Mouse (Mus musculus) testis, adult 2 months (tissue): ENCODE measurements around the gene Tnfrsf13b. TPM values are rescaled to one million over a fixed set of nuclear protein-coding genes. Genes with fewer than 3 reads are reported as not detected.

Experiments used
- H3K27ac ChIP-seq: fragments of 200-500 bp; 2 replicates; pipeline ENCODE4 v1.5.1; 2012; ENCODE audit warnings: low read depth, low read length; ENCODE audit not compliant: control insufficient read depth, insufficient read depth
- H3K27me3 ChIP-seq: fragments of 200-500 bp; 2 replicates; pipeline ENCODE4 v1.6.1; 2012; ENCODE audit warnings: mild to moderate bottlenecking, low read length, moderate library complexity; ENCODE audit not compliant: control insufficient read depth, insufficient read depth
- H3K36me3 ChIP-seq: fragments of 200-500 bp; 2 replicates; pipeline ENCODE4 v1.6.1; 2012; ENCODE audit warnings: mild to moderate bottlenecking, low read length; ENCODE audit not compliant: control insufficient read depth, insufficient read depth
- H3K4me1 ChIP-seq: fragments of 200-500 bp; 2 replicates; pipeline ENCODE4 v1.6.1; 2012; ENCODE audit warnings: low read length; ENCODE audit not compliant: control insufficient read depth, insufficient read depth
- H3K4me3 ChIP-seq: fragments of 200-500 bp; 2 replicates; pipeline ENCODE4 v1.5.1; 2012; ENCODE audit warnings: low read depth, mild to moderate bottlenecking, low read length, moderate library complexity, mixed read lengths; ENCODE audit not compliant: control insufficient read depth
- CTCF ChIP-seq: fragments of 200-500 bp; IDR thresholded peaks from 2 replicates; pipeline ENCODE4 v1.5.1; 2012; ENCODE audit warnings: low read depth, mild to moderate bottlenecking, inconsistent platforms, low read length, moderate library complexity; ENCODE audit not compliant: control insufficient read depth, insufficient read depth, insufficient replicate concordance
- POLR2A ChIP-seq: fragments of 200-500 bp; IDR thresholded peaks from 2 replicates; pipeline ENCODE4 v1.6.1; 2012; ENCODE audit warnings: low read depth, mild to moderate bottlenecking, inconsistent platforms, low read length, moderate library complexity; ENCODE audit not compliant: control insufficient read depth
- polyA plus RNA-seq: library from polyadenylated mRNA; depleted of rRNA; stranded (reverse); fragments of >200 nt; gene quantifications from 2 replicates; pipeline ENCODE4 v1.2.3, GENCODE M21; 2012

Tnfrsf13b gene
- polyA plus RNA-seq, 1 experiment, result 0.19 TPM

GRCm38 (mm10) chr11:61104241-61104901 lies 22.2 kb upstream of the Tnfrsf13b start:
- H3K27me3 ChIP-seq, result no peaks in the 10 kb centered on the region
- no peaks in the 10 kb centered on the region for H3K4me1 ChIP-seq
- no peak overlapping the region for H3K4me3 ChIP-seq
- no peak overlapping the region for H3K27ac ChIP-seq
- H3K36me3 ChIP-seq, result no peaks in the 10 kb centered on the region
- TF ChIP-seq CTCF, result peak; percentile 99
- TF ChIP-seq POLR2A, result no peak

GRCm38 (mm10) chr11:61108911-61109361 lies 17.6 kb upstream of the Tnfrsf13b start:
- no peaks in the 10 kb centered on the region for H3K36me3 ChIP-seq
- TF ChIP-seq POLR2A, result no peak
- no peak for TF ChIP-seq CTCF
- H3K4me1 ChIP-seq, result no peaks in the 10 kb centered on the region

GRCm38 (mm10) chr11:61109707-61110106 lies 16.8 kb upstream of the Tnfrsf13b start:
- Histone ChIP-seq H3K4me3 (no peak overlapping the region), H3K36me3 (no peaks in the 10 kb centered on the region), H3K27ac (no peak overlapping the region), H3K4me1 (no peaks in the 10 kb centered on the region), H3K27me3 (no peaks in the 10 kb centered on the region)
- TF ChIP-seq POLR2A (no peak), CTCF (no peak)

More at GRCm38 (mm10) chr11:61108911-61109361, 17.6 kb upstream of the Tnfrsf13b start:
- no peak overlapping the region for H3K4me3 ChIP-seq
- no peaks in the 10 kb centered on the region for H3K27me3 ChIP-seq
- H3K27ac ChIP-seq, result no peak overlapping the region

- no peak for TF ChIP-seq CTCF
- no peak for TF ChIP-seq POLR2A
- Histone ChIP-seq H3K27me3 (no peaks in the 10 kb centered on the region), H3K27ac (no peak overlapping the region), H3K4me3 (no peak overlapping the region), H3K4me1 (no peaks in the 10 kb centered on the region), H3K36me3 (no peaks in the 10 kb centered on the region)
These were observed 16.4 kb upstream of the Tnfrsf13b start for GRCm38 (mm10) chr11:61110113-61110512.

- Histone ChIP-seq H3K27ac (no peak overlapping the region), H3K36me3 (no peaks in the 10 kb centered on the region), H3K27me3 (no peaks in the 10 kb centered on the region), H3K4me3 (no peak overlapping the region), H3K4me1 (no peaks in the 10 kb centered on the region)
- TF ChIP-seq POLR2A (no peak), CTCF (no peak)
These were observed 15.6 kb upstream of the Tnfrsf13b start for GRCm38 (mm10) chr11:61110928-61111327.

GRCm38 (mm10) chr11:61111472-61111871 lies 15.1 kb upstream of the Tnfrsf13b start:
- Histone ChIP-seq H3K27me3 (no peaks in the 10 kb centered on the region), H3K36me3 (no peaks in the 10 kb centered on the region), H3K4me3 (no peak overlapping the region), H3K27ac (no peak overlapping the region), H3K4me1 (no peaks in the 10 kb centered on the region)
- no peak for TF ChIP-seq CTCF
- TF ChIP-seq POLR2A, result no peak

GRCm38 (mm10) chr11:61112323-61112995 lies 14.1 kb upstream of the Tnfrsf13b start:
- Histone ChIP-seq H3K4me3 (no peak overlapping the region), H3K27ac (no peak overlapping the region), H3K36me3 (no peaks in the 10 kb centered on the region), H3K27me3 (no peaks in the 10 kb centered on the region), H3K4me1 (no peaks in the 10 kb centered on the region)
- TF ChIP-seq CTCF (no peak), POLR2A (no peak)

- no peak overlapping the region for H3K4me3 ChIP-seq
- TF ChIP-seq POLR2A (no peak), CTCF (no peak)
- no peaks in the 10 kb centered on the region for H3K27me3 ChIP-seq
- H3K4me1 ChIP-seq, result no peaks in the 10 kb centered on the region
- no peaks in the 10 kb centered on the region for H3K36me3 ChIP-seq
- H3K27ac ChIP-seq, result no peak overlapping the region
These were observed 10.3 kb upstream of the Tnfrsf13b start for GRCm38 (mm10) chr11:61116226-61116625.
